Mouse (Mus musculus) hindbrain, postnatal 0 days (tissue): ENCODE results near the gene Helz. TPM values are rescaled to one million over a fixed set of nuclear protein-coding genes. Genes with fewer than 3 reads are reported as not detected.

Experiments
- ATAC-seq: fragments of 200-750 bp; cut with Nextera tagmentation; 2 replicates; pipeline ENCODE4 v1.8.0; 2017; ENCODE audit warnings: mild to moderate bottlenecking, moderate TSS enrichment, moderate library complexity
- DNase-seq: peaks from one replicate; pipeline ENCODE4 v3.0.0-alpha.2; 2015; ENCODE audit warnings: low spot score
- H3K27ac ChIP-seq: fragments of 300-500 bp; sonication (generic); 2 replicates; pipeline ENCODE4 v1.5.1; 2014; ENCODE audit warnings: mild to moderate bottlenecking
- H3K27me3 ChIP-seq: fragments of 300-500 bp; sonication (generic); 2 replicates; pipeline ENCODE4 v1.6.1; 2014; ENCODE audit warnings: low read length, mixed read lengths; ENCODE audit not compliant: insufficient read depth
- H3K36me3 ChIP-seq: fragments of 300-500 bp; sonication (generic); 2 replicates; pipeline ENCODE4 v1.6.1; 2014; ENCODE audit warnings: low read length, mixed read lengths; ENCODE audit not compliant: insufficient read depth
- H3K4me1 ChIP-seq: fragments of 300-500 bp; sonication (generic); 2 replicates; pipeline ENCODE4 v1.6.1; 2014; ENCODE audit warnings: antibody characterized with exemption, low read length, mixed read lengths; ENCODE audit not compliant: insufficient read depth
- H3K4me2 ChIP-seq: fragments of 300-500 bp; sonication (generic); 2 replicates; pipeline ENCODE4 v1.6.1; 2014; ENCODE audit warnings: low read depth, mild to moderate bottlenecking, low read length, moderate library complexity, mixed read lengths
- H3K4me3 ChIP-seq: fragments of 300-500 bp; sonication (generic); 2 replicates; pipeline ENCODE4 v1.5.1; 2014; ENCODE audit warnings: low read length
- H3K9ac ChIP-seq: fragments of 300-500 bp; sonication (generic); replicated peaks from 2 replicates; pipeline ENCODE4 v1.6.1; 2014; ENCODE audit warnings: mild to moderate bottlenecking, low read length, moderate library complexity, mixed read lengths
- H3K9me3 ChIP-seq: fragments of 300-500 bp; sonication (generic); 2 replicates; pipeline ENCODE4 v1.6.1; 2016; ENCODE audit warnings: low read length, mixed read lengths
- CTCF ChIP-seq: IDR thresholded peaks from 2 replicates; pipeline ENCODE4 v1.5.1; 2016; ENCODE audit warnings: antibody characterized with exemption, control low read depth, low read depth
- WGBS: fragments of 180-500 bp; shearing (Covaris S2); extraction: QIAGEN DNeasy Blood & Tissue Kit; methylation state at CpG from one replicate; pipeline ENCODE4 v1.1.7; 2014; 5-methylcytosine and 5-hydroxymethylcytosine counted together
- polyA plus RNA-seq: library from polyadenylated mRNA; unstranded; fragments of >200 nt; fragmentation: Nextera tagmentation; extraction: Ambion mirVana; gene quantifications from 2 replicates; pipeline ENCODE4 v1.2.1, GENCODE M21; 2015
- total RNA-seq: library from RNA; depleted of rRNA; stranded (reverse); fragments of >200 nt; gene quantifications from 2 replicates; pipeline ENCODE4 v1.2.3, GENCODE M21; 2014

Gene Helz
- total and polyA plus RNA-seq, 2 experiments from 2014 or later: 8.4 to 18.3 TPM

- H3K9me3 ChIP-seq: no peaks in the 10 kb centered on the region
- peaks cover 27% of the 10 kb centered on the region; the same call in 1 of the 2 replicates for H3K36me3 ChIP-seq
- ATAC-seq: no peak
- H3K27ac ChIP-seq: no peak overlapping the region
- H3K4me3 ChIP-seq: no peak overlapping the region
- DNase-seq: no peak
- TF ChIP-seq CTCF: no peak
- no peak overlapping the region for H3K4me2 ChIP-seq
- 95% methylated on average over 4 of the region's 4 CpGs for WGBS
- peaks cover 3% of the 10 kb centered on the region; the same call in 1 of the 2 replicates for H3K4me1 ChIP-seq
- H3K27me3 ChIP-seq: no peaks in the 10 kb centered on the region
- H3K9ac ChIP-seq: no peak overlapping the region
Measured at GRCm38 (mm10) chr11:107597381-107597780, 49.7 kb downstream of the Helz start.

DNA sequence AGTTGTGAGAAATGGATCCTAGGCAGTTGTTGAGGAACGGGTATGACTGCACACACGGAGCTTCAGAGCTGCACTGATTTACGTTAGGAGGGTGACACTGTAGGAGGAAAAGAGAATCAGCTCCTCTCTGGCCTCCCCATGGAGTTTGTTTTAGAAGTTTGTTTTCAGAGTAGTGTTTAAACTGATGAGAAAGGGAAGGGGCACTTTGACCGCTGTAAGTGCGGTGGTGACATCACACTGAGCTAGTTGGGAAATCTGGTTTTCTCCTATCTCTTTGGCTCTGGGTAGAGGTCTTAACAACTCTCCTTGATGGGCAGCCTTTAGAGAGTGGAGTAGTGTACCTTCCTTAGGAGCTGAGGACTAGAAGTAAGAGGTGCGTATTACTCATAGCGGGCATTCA is 58.0 kb downstream of the Helz start:
- Histone ChIP-seq H3K27me3 (no peaks in the 10 kb centered on the region), H3K4me2 (no peak overlapping the region), H3K36me3 (peaks cover 13% of the 10 kb centered on the region; the same call in 1 of the 2 replicates), H3K4me1 (no peaks in the 10 kb centered on the region), H3K27ac (no peak overlapping the region), H3K9me3 (no peaks in the 10 kb centered on the region), H3K9ac (no peak overlapping the region), H3K4me3 (no peak overlapping the region)
- TF ChIP-seq CTCF: no peak
- WGBS: 90% methylated on average over 7 of the region's 7 CpGs
- no peak for DNase-seq
- ATAC-seq: no peak

GRCm38 (mm10) chr11:107613906-107614305 is 66.2 kb downstream of the Helz start:
- no peaks in the 10 kb centered on the region for H3K36me3 ChIP-seq
- 96% methylated on average over 5 of the region's 5 CpGs for WGBS
- no peak for ATAC-seq

GRCm38 (mm10) chr11:107615696-107616095 is 68.0 kb downstream of the Helz start:
- H3K27ac ChIP-seq: no peak overlapping the region
- H3K4me1 ChIP-seq: no peaks in the 10 kb centered on the region
- ATAC-seq (no peak), DNase-seq (no peak)
- H3K9me3 ChIP-seq: no peaks in the 10 kb centered on the region
- H3K9ac ChIP-seq: no peak overlapping the region
- H3K27me3 ChIP-seq: no peaks in the 10 kb centered on the region
- 90% methylated on average over 4 of the region's 5 CpGs for WGBS
- no peak for TF ChIP-seq CTCF
- H3K4me2 ChIP-seq: no peak overlapping the region
- H3K36me3 ChIP-seq: peaks cover 10% of the 10 kb centered on the region; the same call in 1 of the 2 replicates
- no peak overlapping the region for H3K4me3 ChIP-seq

More at GRCm38 (mm10) chr11:107613906-107614305, 66.2 kb downstream of the Helz start:
- Histone ChIP-seq H3K9me3 (no peaks in the 10 kb centered on the region), H3K9ac (no peak overlapping the region), H3K27me3 (no peaks in the 10 kb centered on the region), H3K4me1 (no peaks in the 10 kb centered on the region), H3K4me2 (no peak overlapping the region), H3K4me3 (no peak overlapping the region), H3K27ac (no peak overlapping the region)
- no peak for TF ChIP-seq CTCF
- no peak for DNase-seq

DNA sequence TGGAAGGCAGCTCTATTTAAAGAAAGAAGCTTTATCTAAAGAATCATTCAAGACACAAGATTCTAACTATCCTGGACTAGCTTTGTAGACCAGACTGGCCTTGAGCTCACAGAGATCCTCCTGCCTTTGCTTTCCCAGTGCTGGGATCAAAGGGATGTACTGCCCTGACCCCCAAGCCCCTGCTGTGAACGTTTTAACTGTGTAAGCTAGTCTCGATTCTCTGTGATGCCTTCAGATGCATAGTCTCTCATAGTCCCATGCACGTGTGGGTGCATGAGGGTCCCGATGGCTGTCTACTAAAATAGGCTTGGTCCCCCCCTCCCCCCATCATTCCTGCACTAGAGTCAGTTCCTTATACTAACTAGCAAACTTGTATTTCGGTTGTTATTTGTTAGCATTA is 70.2 kb downstream of the Helz start:
- Histone ChIP-seq H3K4me3 (no peak overlapping the region), H3K4me2 (no peak overlapping the region), H3K27ac (no peak overlapping the region), H3K9me3 (no peaks in the 10 kb centered on the region), H3K27me3 (no peaks in the 10 kb centered on the region), H3K9ac (no peak overlapping the region), H3K36me3 (peaks cover 17% of the 10 kb centered on the region; the same call in 1 of the 2 replicates), H3K4me1 (no peaks in the 10 kb centered on the region)
- 41% methylated on average over 5 of the region's 5 CpGs for WGBS
- ATAC-seq: no peak
- no peak for TF ChIP-seq CTCF
- no peak for DNase-seq

DNA sequence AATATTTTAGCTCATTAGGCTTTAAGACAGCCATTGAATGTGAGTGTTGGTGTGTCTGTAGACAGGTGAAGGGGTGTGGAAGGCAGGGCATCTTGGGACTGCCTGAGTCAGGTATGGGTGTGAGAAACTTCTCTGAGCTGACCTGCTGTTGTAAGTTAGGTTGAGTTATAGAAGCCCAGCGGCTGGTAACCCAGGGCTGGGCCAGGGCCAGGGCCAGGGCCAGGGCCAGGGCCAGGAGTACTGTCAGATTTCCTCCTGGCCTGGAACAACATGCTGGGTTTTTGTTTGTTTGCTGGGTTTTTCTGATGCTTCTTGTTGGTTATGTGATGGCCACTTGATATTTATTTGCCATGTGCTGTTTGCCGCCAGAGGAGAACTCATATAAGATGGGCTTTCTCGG is 76.9 kb downstream of the Helz start:
- Histone ChIP-seq H3K9ac (no peak overlapping the region), H3K27me3 (no peaks in the 10 kb centered on the region), H3K9me3 (no peaks in the 10 kb centered on the region), H3K4me1 (no peaks in the 10 kb centered on the region), H3K27ac (no peak overlapping the region), H3K36me3 (peaks cover 20% of the 10 kb centered on the region; the same call in 1 of the 2 replicates), H3K4me2 (no peak overlapping the region), H3K4me3 (no peak overlapping the region)
- 91% methylated on average over 3 of the region's 3 CpGs for WGBS
- TF ChIP-seq CTCF: no peak
- DNase-seq (no peak), ATAC-seq (no peak)

DNA sequence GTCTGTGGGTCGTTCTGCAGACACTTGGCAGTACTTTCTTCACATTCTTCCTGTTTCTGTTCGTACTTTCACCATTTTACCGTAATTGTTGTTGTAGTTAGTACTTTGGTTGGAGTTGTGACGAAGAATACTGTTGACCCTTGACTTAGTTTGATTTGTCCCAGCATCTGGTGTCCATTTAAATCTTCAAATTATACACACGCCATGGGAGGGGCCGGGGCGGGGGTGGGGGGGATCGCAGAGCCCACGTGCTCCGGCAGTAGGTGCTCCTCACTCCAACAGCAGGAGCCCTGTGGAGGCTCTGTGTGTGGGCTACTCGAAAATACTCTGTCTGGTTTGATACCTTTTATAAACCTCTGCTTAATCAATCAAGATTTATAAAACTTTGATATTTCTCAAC is 78.0 kb downstream of the Helz start:
- peaks cover 9% of the 10 kb centered on the region; the same call in 1 of the 2 replicates for H3K36me3 ChIP-seq
- H3K27me3 ChIP-seq: no peaks in the 10 kb centered on the region
- H3K4me3 ChIP-seq: no peak overlapping the region
- H3K4me2 ChIP-seq: no peak overlapping the region
- H3K9me3 ChIP-seq: no peaks in the 10 kb centered on the region
- 84% methylated on average over 11 of the region's 11 CpGs for WGBS
- DNase-seq: no peak
- no peak for TF ChIP-seq CTCF
- no peaks in the 10 kb centered on the region for H3K4me1 ChIP-seq
- H3K9ac ChIP-seq: no peak overlapping the region
- ATAC-seq: no peak
- H3K27ac ChIP-seq: no peak overlapping the region
